Mouse (Mus musculus): ENCODE measurements around the gene Pde8b. TPM values are rescaled to one million over a fixed set of nuclear protein-coding genes. Genes with fewer than 3 reads are reported as not detected.

Pde8b gene
- total RNA-seq (2021) = 1 to 10 TPM; 5.2 to 6.1 TPM
- long read RNA-seq, experiment 1, partial matches to known transcripts = 0 of 5 reads
- long read RNA-seq, experiment 1, other reads (novel, unspliced or antisense) = 3 of 5 reads
- long read RNA-seq, experiment 2, full-length matches to known transcripts = 2 of 9 reads
- long read RNA-seq, experiment 2, partial matches to known transcripts = 0 of 9 reads
- long read RNA-seq, experiment 2, other reads (novel, unspliced or antisense) = 7 of 9 reads

DNA sequence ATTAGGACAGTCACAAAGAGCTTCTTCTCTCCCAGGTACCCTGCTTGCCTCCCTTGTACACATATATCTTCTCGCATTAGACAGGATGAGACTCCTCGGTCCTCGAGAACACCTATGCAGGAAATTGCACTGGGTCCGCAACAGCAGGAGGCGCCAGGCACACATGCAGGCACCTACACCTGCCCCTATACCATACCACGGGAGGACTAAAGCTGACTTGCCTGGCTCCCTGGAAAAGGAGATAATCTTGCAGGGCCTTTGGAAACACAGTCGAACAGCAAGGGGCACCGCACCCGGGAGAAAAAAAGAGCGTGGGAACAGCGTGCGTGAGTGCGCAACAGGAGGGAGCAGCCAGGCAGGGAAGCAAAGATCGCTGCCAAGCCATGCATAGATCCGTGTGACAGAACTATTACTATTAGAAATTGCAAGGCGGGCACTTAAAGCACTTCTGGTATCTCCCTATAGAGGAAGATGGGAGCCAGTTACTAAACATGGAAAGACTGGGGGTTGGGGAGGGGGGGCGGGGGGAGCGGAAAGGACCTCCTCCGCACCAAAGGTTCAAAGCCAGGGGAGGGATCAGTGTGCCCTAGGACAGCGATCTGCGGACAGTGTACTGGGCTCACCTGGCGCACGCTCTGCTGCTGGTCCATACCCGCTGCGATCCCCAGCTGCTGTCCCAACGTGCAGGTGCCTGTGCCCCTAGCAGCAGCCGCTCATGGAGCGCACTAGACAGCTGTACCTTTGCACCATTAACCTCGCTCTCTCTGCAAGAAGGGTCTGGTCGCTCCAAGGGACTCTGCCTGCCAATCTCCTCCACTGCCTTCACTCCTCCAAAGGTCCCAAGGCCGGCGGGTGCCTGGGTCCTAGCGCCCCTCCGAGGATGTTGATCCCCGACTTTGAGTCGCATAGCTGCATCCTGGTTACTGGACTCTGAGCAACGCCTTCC is at the start of gene Pde8b:
Pde8b (minus strand) TSS at position 826 of the 946 bp plus-strand sequence.
- intact Hi-C loops (cut with DNase I) = no loop called here
- DNase-seq = peak in 1 of 2 experiments; percentile 7

- intact Hi-C loops (cut with DNase I) = no loop called here
- DNase-seq = no peak
These were observed 41.8 kb upstream of the Pde8b start for GRCm38 (mm10) chr13:95291983-95292382.

DNA sequence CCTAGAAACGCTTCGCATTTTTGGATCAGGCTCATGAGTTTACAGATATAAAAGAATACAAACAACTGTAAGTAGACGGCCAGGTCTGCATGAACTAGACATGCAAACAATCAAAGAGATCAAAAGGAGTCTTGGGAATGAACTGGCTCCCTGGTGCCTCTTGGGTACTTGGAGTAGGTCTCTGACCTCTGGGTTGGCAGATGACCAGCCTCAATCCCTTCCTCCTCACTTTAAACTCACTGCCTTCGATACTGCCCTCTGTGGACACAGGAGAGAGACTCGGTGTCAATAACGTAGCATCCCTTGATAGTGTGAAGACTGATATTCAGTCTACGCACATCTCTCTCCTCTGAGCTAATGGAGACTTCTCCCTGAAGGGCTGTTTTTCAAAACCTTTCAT is 37.9 kb upstream of the Pde8b start:
- DNase-seq = no peak

GRCm38 (mm10) chr13:95286989-95287388 is 36.9 kb upstream of the Pde8b start:
- intact Hi-C loops (cut with DNase I) = loop anchor here (5.0 kb wide), 3 partner anchors 220 to 310 kb away; partner anchors contain the start of gene Wdr41
- DNase-seq = peak; percentile 64 to 78

More for the DNA sequence above, 37.9 kb upstream of the Pde8b start:
- intact Hi-C loops (cut with DNase I) = loop anchor here (5.0 kb wide), 3 partner anchors 221 to 311 kb away; partner anchors contain the start of gene Wdr41

DNA sequence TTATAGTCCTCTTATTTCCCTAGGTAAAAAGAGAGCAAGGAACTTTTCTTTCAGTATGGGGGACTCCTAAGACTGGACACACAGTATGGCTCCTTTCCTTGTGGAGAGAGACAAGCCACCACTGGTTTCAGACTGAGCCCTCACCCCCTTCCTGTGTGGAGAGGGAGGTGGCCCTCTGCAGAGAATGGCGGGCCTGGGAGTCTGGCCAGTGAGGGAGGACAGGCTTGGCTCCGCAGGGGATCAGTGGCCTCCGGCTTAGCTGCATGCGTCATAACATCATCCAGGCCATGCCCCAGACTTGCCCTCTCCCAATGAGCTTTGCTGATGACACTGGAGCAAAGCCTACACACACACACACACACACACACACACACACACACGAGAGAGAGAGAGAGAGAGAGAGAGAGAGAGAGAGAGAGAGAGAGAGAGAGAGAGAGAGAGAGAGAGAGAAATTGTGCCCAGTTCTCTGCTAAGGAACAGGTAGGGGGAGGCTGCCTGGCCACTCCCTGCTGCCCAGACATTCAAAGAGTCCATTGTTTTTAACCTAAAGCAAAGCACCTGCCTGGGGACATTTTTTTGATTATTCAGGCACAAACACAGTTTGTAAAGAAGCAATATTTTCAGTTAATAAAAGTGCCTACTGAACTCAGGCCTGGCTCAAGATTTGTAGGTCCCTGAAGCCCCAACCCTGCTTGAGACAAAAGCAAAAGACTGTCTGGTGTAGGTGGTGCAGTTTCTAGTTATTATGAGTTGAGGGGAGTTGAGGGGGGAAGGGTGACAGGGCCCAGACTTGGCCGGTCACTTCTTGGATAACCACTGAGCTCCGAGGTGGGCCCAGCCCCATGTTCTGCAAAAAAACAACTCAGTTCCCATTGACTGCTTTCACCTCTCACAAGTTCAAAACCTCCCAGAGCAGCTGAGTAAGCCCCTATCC is 31.9 kb upstream of the Pde8b start:
- intact Hi-C loops (cut with DNase I) = no loop called here
- peak; percentile 6 to 20 for DNase-seq

- intact Hi-C loops (cut with DNase I) = no loop called here
- no peak for DNase-seq
These were observed 28.4 kb upstream of the Pde8b start for GRCm38 (mm10) chr13:95278426-95279025.

DNA sequence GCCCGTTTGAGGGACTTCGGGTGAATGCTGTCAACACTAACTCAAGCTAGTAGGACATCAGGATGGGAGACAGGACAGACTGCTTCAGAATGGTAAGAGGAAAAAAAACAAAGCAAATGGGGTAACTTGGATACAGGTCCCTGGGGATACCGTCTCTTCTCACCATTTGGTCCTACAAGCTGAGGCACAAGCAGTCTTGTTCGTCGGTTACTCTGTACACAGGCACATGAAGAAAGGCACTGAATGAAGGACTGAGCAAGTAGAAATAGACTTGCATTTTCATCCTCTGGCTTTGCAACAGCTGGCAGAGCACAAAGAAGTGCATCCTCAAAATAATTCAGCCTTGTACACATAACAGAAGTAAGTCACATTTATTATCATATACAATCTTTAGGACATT is 14.6 kb upstream of the Pde8b start:
- DNase-seq = no peak
- intact Hi-C loops (cut with DNase I) = no loop called here

- DNase-seq = peak in 1 of 2 experiments; percentile 17
- intact Hi-C loops (cut with DNase I) = no loop called here
These were observed 11.0 kb upstream of the Pde8b start for GRCm38 (mm10) chr13:95260886-95261789.

DNA sequence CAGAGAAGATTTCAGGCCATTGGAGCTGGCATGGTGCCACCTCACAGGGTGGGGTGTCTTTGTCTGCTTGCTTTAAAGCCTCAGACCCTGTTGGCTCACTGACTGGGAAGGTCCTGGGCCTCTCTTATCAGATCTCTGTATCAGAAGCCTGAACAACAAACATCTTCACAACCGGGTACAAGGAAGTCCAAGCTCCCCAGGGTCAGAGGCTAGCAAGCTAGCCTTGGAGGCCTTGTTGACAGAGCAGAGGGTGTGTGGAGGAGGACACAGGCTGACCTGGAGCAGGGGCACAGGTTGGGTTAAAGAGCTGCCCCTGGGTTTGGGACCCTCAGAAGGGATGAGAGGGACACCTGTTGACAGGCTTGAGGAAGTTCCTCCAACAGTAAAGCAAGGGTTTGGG is 10.3 kb upstream of the Pde8b start:
- intact Hi-C loops (cut with DNase I) = no loop called here
- no peak for DNase-seq

DNA sequence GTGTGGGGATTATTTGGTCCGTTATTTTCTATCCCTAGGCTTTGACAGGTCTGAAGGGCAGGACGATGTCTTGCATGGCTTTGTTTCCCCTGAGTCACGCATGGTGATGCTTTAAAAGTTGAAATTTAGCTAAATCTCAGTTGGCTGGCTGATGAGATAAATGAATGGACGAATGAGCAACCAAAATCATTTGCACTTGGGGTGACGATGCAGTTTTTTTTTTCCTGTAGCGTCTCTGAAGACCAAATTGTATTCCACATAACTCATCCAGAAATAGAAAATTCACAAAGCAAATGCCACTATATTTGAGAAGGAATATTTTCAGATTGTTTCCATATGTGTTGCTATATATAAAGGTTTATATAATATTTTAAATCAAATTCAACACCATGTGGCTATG is 6.9 kb upstream of the Pde8b start:
- intact Hi-C loops (cut with DNase I) = no loop called here
- no peak for DNase-seq

GRCm38 (mm10) chr13:95255083-95255482 is 4.9 kb upstream of the Pde8b start:
- intact Hi-C loops (cut with DNase I) = no loop called here
- no peak for DNase-seq

- intact Hi-C loops (cut with DNase I) = no loop called here
- DNase-seq = no peak
These were observed 7.1 kb downstream of the Pde8b start for GRCm38 (mm10) chr13:95243026-95243425.

GRCm38 (mm10) chr13:95237488-95237887 is 12.6 kb downstream of the Pde8b start:
- DNase-seq = no peak

DNA sequence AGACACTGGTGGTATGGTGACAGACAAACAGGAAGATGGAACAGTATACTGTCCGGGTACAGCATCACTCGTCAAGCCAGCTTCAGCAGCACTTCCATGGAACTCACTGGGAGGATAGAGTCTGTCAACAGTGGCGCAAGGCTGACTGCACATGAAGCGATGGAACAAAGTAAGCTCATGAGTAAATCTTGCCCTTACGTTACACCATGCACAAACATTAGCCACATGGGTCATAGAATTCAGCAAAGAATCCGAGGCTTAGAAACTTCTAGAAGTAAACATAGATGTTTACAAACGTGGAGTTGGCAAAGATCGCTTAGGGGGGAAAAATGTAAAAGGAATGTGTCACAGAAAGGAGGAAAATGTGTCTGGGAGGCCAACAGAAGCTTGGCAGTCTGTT is 14.9 kb downstream of the Pde8b start:
- no peak for DNase-seq
- intact Hi-C loops (cut with DNase I) = no loop called here

More at GRCm38 (mm10) chr13:95237488-95237887, 12.6 kb downstream of the Pde8b start:
- intact Hi-C loops (cut with DNase I) = no loop called here

GRCm38 (mm10) chr13:95231366-95232138 is 18.6 kb downstream of the Pde8b start:
- intact Hi-C loops (cut with DNase I) = no loop called here
- DNase-seq = no peak

DNA sequence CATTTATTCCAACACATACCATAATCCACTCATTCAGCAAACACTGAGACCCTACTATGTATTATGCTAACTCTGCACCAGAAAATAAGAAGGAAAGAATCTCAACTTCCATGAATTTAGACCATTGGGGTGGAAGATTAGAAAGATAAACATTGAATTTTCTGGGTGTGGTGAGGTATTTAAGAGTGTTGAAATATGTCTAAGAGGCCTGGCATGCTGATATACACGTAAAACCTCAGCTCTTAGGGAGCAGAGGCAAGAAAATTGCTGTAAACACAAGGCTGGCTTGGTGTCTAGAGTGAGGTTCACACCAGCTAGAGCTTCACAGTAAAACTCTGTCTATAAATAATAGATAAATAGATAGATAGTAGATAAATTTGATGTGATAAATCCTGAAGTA is 19.8 kb downstream of the Pde8b start:
- DNase-seq = no peak
- intact Hi-C loops (cut with DNase I) = no loop called here

GRCm38 (mm10) chr13:95224491-95224890 is 25.6 kb downstream of the Pde8b start:
- intact Hi-C loops (cut with DNase I) = loop anchor here (10.0 kb wide), 1 partner anchor 150 kb away; no protein-coding TSS in a partner anchor
- DNase-seq = no peak

DNA sequence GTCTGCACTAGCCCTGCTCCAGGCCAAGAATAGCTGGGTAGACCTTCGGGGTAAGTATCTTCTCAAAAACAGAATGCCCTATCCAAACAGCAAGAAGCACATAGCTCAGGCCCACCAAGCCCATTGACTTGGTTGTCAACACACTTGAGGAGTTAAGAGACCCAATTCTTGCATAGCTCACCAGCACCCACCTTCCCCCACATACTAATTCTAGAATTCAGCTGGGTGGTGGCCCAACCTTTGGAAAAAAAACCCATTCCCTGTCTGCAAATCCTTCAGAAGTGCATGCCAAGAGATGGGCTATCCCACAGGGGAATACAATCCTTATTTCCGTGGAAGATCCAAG is 26.7 kb downstream of the Pde8b start:
- intact Hi-C loops (cut with DNase I) = loop anchor here (10.0 kb wide), 1 partner anchor 149 kb away; no protein-coding TSS in a partner anchor
- DNase-seq = no peak
